Mouse (Mus musculus) hindbrain, embryonic 14.5 days (tissue): ENCODE measurements around the gene Gdpgp1. TPM values are rescaled to one million over a fixed set of nuclear protein-coding genes. Genes with fewer than 3 reads are reported as not detected.

Source experiments
- ATAC-seq: fragments of 200-750 bp; cut with Nextera tagmentation; 2 replicates; pipeline ENCODE4 v1.8.0; 2017; ENCODE audit warnings: moderate number of reproducible peaks, mild to moderate bottlenecking, moderate TSS enrichment, moderate library complexity; ENCODE audit not compliant: low FRiP score
- DNase-seq: peaks from one replicate; pipeline ENCODE4 v3.0.0-alpha.2; 2015; ENCODE audit warnings: low spot score
- H3K27ac ChIP-seq: fragments of 300-500 bp; sonication (generic); 2 replicates; pipeline ENCODE4 v1.5.1; 2014; ENCODE audit warnings: mild to moderate bottlenecking, moderate library complexity
- H3K27me3 ChIP-seq: fragments of 300-500 bp; sonication (generic); 2 replicates; pipeline ENCODE4 v1.6.1; 2014; ENCODE audit warnings: mild to moderate bottlenecking, low read length, mixed read lengths; ENCODE audit not compliant: control insufficient read depth, insufficient read depth
- H3K36me3 ChIP-seq: fragments of 300-500 bp; sonication (generic); replicated peaks from 2 replicates; pipeline ENCODE4 v1.6.1; 2014; ENCODE audit not compliant: control insufficient read depth, insufficient read depth
- H3K4me1 ChIP-seq: fragments of 300-500 bp; sonication (generic); replicated peaks from 2 replicates; pipeline ENCODE4 v1.6.1; 2014; ENCODE audit warnings: antibody characterized with exemption, low read length, mixed read lengths; ENCODE audit not compliant: control insufficient read depth, insufficient read depth
- H3K4me2 ChIP-seq: fragments of 300-500 bp; sonication (generic); replicated peaks from 2 replicates; pipeline ENCODE4 v1.6.1; 2014; ENCODE audit warnings: mild to moderate bottlenecking, moderate library complexity
- H3K4me3 ChIP-seq: fragments of 300-500 bp; sonication (generic); replicated peaks from 2 replicates; pipeline ENCODE4 v1.5.1; 2014; ENCODE audit warnings: mild to moderate bottlenecking, low read length
- H3K9ac ChIP-seq: fragments of 300-500 bp; sonication (generic); 2 replicates; pipeline ENCODE4 v1.6.1; 2014
- H3K9me3 ChIP-seq: fragments of 300-500 bp; sonication (generic); 2 replicates; pipeline ENCODE4 v1.6.1; 2016; ENCODE audit warnings: low read length; ENCODE audit not compliant: control insufficient read depth
- WGBS: fragments of 180-500 bp; shearing (Covaris S2); extraction: QIAGEN DNeasy Blood & Tissue Kit; methylation state at CpG from one replicate; pipeline ENCODE4 v1.1.7; 2014; 5-methylcytosine and 5-hydroxymethylcytosine counted together
- polyA plus RNA-seq: library from polyadenylated mRNA; unstranded; fragments of >200 nt; fragmentation: Nextera tagmentation; extraction: Ambion mirVana; gene quantifications from 2 replicates; pipeline ENCODE4 v1.2.1, GENCODE M21; 2014

Gene Gdpgp1
- polyA plus RNA-seq, 1 experiment from 2014 or later = 3.8 TPM

- WGBS = 78% methylated on average over 7 of the region's 7 CpGs
- H3K4me1 ChIP-seq = peaks cover 63% of the 10 kb centered on the region
Measured at GRCm38 (mm10) chr7:80204961-80205360, 27.7 kb upstream of the Gdpgp1 start.

GRCm38 (mm10) chr7:80205705-80206589 lies 26.7 kb upstream of the Gdpgp1 start:
- Histone ChIP-seq H3K4me3 (no peak overlapping the region), H3K36me3 (no peaks in the 10 kb centered on the region), H3K9ac (no peak overlapping the region), H3K27ac (no peak overlapping the region), H3K4me2 (no peak overlapping the region), H3K9me3 (no peaks in the 10 kb centered on the region), H3K27me3 (no peaks in the 10 kb centered on the region), H3K4me1 (peaks cover 56% of the 10 kb centered on the region)
- ATAC-seq (no peak), DNase-seq (no peak)
- WGBS = 90% methylated on average over 12 of the region's 12 CpGs

More at GRCm38 (mm10) chr7:80204961-80205360, 27.7 kb upstream of the Gdpgp1 start:
- Histone ChIP-seq H3K27me3 (no peaks in the 10 kb centered on the region), H3K9me3 (no peaks in the 10 kb centered on the region), H3K36me3 (no peaks in the 10 kb centered on the region), H3K27ac (no peak overlapping the region), H3K9ac (no peak overlapping the region), H3K4me3 (no peak overlapping the region), H3K4me2 (no peak overlapping the region)
- DNase-seq = no peak
- ATAC-seq = no peak

DNA sequence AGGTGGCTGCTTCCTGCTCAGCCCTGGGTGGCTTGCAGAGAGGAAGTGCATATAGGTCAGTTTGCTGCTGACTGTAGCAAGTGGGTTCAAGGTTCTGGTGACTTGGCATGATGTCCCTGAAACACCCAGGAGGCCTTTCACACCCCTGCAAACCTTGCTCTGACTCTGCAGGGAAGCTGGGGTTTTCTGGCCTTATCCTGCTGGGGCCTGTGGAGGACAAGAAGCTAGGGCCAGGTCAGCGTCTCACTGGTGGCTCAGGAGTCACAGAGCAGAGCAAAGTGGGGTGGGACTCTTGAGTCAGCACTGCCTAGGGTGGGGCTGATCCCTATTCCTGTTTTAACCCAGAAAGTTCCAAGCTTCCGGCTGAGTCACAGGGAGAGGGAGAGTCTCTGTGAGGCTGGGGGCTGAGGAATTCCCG lies 25.3 kb upstream of the Gdpgp1 start:
- Histone ChIP-seq H3K36me3 (no peaks in the 10 kb centered on the region), H3K9me3 (no peaks in the 10 kb centered on the region), H3K27ac (no peak overlapping the region), H3K4me2 (no peak overlapping the region), H3K4me1 (peaks cover 42% of the 10 kb centered on the region), H3K9ac (no peak overlapping the region), H3K27me3 (no peaks in the 10 kb centered on the region), H3K4me3 (no peak overlapping the region)
- ATAC-seq = no peak
- DNase-seq = no peak
- 74% methylated on average over 3 of the region's 3 CpGs for WGBS

DNA sequence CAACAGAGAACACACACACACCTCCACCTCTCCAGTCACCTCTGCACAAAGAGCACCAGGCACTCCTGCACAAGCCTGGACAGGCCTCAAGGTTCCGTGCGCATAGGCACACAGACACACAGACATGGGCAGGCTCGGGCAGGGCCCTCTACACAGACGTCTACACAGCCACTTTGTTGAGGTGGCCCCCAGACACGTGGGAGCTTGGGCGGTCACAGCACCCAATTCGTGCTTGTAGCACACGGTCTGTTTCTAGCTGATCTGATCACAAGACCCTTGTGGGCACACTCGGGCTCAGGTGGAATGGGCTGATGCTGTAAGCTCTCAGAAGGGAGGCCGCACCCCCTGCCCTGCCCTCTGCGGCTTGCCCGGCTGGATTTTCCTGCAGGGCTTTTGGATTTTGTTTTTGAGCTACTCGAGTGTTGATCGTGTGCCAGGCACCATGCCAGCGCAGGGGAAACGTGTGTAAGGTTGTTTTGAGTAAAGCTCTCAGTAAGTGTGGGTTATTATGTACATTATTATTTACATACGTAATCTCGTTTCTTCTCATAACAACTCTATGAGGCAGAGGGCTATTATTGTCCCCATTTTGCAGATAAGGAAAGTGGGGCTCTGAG lies 24.5 kb upstream of the Gdpgp1 start:
- Histone ChIP-seq H3K36me3 (peaks cover 5% of the 10 kb centered on the region), H3K9me3 (no peaks in the 10 kb centered on the region), H3K4me1 (peaks cover 34% of the 10 kb centered on the region), H3K27me3 (no peaks in the 10 kb centered on the region), H3K4me2 (no peak overlapping the region), H3K4me3 (no peak overlapping the region), H3K9ac (no peak overlapping the region), H3K27ac (no peak overlapping the region; the same call in 1 of the 2 replicates)
- 75% methylated on average over 18 of the region's 18 CpGs for WGBS
- ATAC-seq (no peak), DNase-seq (no peak)

DNA sequence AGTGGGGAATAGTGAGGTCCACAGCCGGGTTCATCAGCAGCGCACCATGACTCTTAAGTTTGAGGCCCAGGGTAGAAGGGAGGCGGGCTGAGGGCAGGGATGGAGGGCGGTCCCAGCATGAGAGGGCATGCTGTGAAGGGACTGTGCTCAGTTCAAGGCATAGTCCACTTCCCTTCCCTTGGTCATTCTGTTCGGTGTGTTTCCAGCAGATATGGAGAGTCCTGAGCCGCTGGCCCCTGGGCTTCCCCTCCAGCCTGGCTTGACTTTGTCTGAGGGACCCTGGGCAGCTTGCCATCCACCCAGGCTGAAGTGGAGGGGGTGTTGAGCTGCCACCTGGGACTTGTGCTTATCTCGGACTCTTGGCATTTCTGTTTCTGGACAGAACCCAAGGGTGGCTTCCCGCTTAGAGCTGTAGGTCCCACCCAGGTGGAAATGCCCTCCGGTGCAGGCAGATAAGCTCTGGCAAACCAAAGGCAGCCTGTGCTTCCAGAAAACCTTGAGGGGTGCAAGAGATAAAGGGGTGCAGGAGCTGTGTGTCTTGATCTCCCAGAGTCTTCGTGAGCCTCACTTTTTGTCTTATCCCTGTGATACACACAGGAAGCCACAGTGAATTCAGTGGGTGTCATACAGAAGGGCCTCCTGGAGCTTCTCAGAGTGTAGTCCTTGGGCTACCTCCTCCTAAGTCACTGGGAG lies 23.8 kb upstream of the Gdpgp1 start:
- no peak for ATAC-seq
- DNase-seq = no peak

DNA sequence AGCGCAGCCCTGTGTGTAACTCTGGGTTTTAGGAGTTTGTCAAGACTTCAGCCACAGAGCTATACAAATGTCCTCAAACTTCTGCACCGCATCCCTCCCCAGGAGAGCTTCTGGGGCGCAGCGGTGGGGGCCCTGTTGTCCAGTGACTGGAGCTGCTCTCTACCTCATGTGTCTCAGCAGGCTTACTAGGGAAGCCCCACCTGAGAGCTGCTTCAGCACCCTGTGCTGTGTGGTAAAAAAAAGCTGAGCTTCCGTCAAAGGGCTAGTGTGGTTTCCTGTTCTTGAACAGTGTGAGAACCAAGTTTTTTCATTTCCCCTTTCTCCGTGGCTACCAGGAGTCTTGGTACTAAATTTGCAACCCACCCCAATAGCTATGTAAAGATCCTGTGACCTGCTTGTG lies 23.0 kb upstream of the Gdpgp1 start:
- no peaks in the 10 kb centered on the region for H3K9me3 ChIP-seq
- H3K4me1 ChIP-seq = peaks cover 27% of the 10 kb centered on the region
- H3K36me3 ChIP-seq = peaks cover 20% of the 10 kb centered on the region
- no peak for ATAC-seq
- no peak overlapping the region for H3K27ac ChIP-seq
- no peak overlapping the region for H3K4me2 ChIP-seq
- H3K4me3 ChIP-seq = no peak overlapping the region
- no peak for DNase-seq
- no peak overlapping the region for H3K9ac ChIP-seq
- H3K27me3 ChIP-seq = no peaks in the 10 kb centered on the region
- 81% methylated on average over 6 of the region's 6 CpGs for WGBS

More for the DNA sequence above, 23.8 kb upstream of the Gdpgp1 start:
- Histone ChIP-seq H3K4me2 (no peak overlapping the region), H3K27ac (no peak overlapping the region), H3K9me3 (no peaks in the 10 kb centered on the region), H3K4me3 (no peak overlapping the region), H3K4me1 (peaks cover 27% of the 10 kb centered on the region), H3K27me3 (no peaks in the 10 kb centered on the region), H3K36me3 (peaks cover 12% of the 10 kb centered on the region), H3K9ac (no peak overlapping the region)
- WGBS = 84% methylated on average over 10 of the region's 10 CpGs

GRCm38 (mm10) chr7:80210982-80211381 lies 21.7 kb upstream of the Gdpgp1 start:
- no peak overlapping the region; the same call in 1 of the 2 replicates for H3K9ac ChIP-seq
- H3K4me2 ChIP-seq = no peak overlapping the region
- peaks cover 26% of the 10 kb centered on the region for H3K36me3 ChIP-seq
- ATAC-seq = no peak
- no peak overlapping the region for H3K4me3 ChIP-seq
- H3K4me1 ChIP-seq = peaks cover 27% of the 10 kb centered on the region
- no peaks in the 10 kb centered on the region for H3K9me3 ChIP-seq
- H3K27me3 ChIP-seq = no peaks in the 10 kb centered on the region
- WGBS = 78% methylated on average over 4 of the region's 4 CpGs
- no peak overlapping the region for H3K27ac ChIP-seq
- DNase-seq = no peak

GRCm38 (mm10) chr7:80213604-80214003 lies 19.1 kb upstream of the Gdpgp1 start:
- Histone ChIP-seq H3K36me3 (peaks cover 53% of the 10 kb centered on the region), H3K27me3 (no peaks in the 10 kb centered on the region), H3K4me1 (peaks cover 10% of the 10 kb centered on the region), H3K9me3 (no peaks in the 10 kb centered on the region), H3K4me2 (no peak overlapping the region), H3K27ac (no peak overlapping the region), H3K9ac (no peak overlapping the region), H3K4me3 (no peak overlapping the region)
- DNase-seq = no peak
- no peak for ATAC-seq
- 93% methylated on average over 7 of the region's 7 CpGs for WGBS

DNA sequence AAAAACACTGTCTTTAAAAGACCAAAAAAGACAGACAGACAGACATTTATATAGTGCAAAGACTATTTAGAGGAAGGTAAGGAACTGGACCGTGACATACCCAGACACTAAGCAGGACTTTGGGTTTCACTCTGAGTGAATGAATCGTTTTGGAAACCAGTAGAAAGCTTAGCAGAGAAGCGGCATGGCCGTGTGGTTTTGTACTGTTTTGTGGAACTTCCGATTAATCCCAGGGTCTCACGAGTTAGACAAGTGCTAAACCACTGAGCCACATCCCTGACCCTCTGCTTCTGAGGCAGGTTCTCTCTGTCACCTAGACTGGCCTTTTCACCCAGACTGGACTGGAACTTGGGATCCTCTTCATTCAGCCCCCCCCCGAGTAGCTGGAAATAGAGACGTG lies 18.2 kb upstream of the Gdpgp1 start:
- H3K9ac ChIP-seq = peak overlapping the region; percentile 32; the same call in 1 of the 2 replicates
- 82% methylated on average over 8 of the region's 8 CpGs for WGBS
- H3K4me3 ChIP-seq = no peak overlapping the region
- H3K4me2 ChIP-seq = no peak overlapping the region
- no peak for DNase-seq
- no peak overlapping the region for H3K27ac ChIP-seq
- H3K27me3 ChIP-seq = no peaks in the 10 kb centered on the region
- H3K9me3 ChIP-seq = no peaks in the 10 kb centered on the region
- H3K36me3 ChIP-seq = peaks cover 61% of the 10 kb centered on the region
- 0 out of 2 replicates have a peak, but pooled peaks cover 3% of the 10 kb centered on the region for H3K4me1 ChIP-seq
- no peak for ATAC-seq
